Mouse (Mus musculus): ENCODE measurements around the gene Sec14l3. TPM values are rescaled to one million over a fixed set of nuclear protein-coding genes. Genes with fewer than 3 reads are reported as not detected.
"Not testable (repeated sequence)": the region's sequence is repeated elsewhere in the genome, so short reads cannot be mapped to it uniquely, and the experiment has no call there.

Gene Sec14l3
- 2.1 and 4.8 TPM in 2 replicates for polyA plus RNA-seq (2015; fragmentation: Nextera tagmentation; extraction: Ambion mirVana)

GRCm38 (mm10) chr11:4064627-4065122 is at the start of gene Sec14l3:
TSS of gene Sec14l3 (plus strand) at chr11:4064841.
- no peaks in the 10 kb centered on the region for H3K27me3 ChIP-seq (ENCODE audit: control insufficient read depth, insufficient read depth, low read length)

GRCm38 (mm10) chr11:4015796-4016195 is 48.8 kb upstream of the Sec14l3 start:
- not testable (repeated sequence) for H3K27ac ChIP-seq (ENCODE audit: low read length); ATAC-seq (replicated peaks; ENCODE audit: extremely low read depth, insufficient read depth, low FRiP score); H3K9ac ChIP-seq (ENCODE audit: low read length); H3K27me3 ChIP-seq (ENCODE audit: control insufficient read depth, insufficient read depth, low read length); H3K4me1 ChIP-seq (ENCODE audit: control insufficient read depth, insufficient read depth, low read length); H3K4me2 ChIP-seq (ENCODE audit: low read depth, low read length); H3K9me3 ChIP-seq (replicated peaks; ENCODE audit: control insufficient read depth, low read length); H3K4me3 ChIP-seq (ENCODE audit: low read length); H3K36me3 ChIP-seq (ENCODE audit: control insufficient read depth, insufficient read depth)
- 85% methylated on average over 14 of the region's 14 CpGs for WGBS

More at GRCm38 (mm10) chr11:4064627-4065122, at the start of gene Sec14l3:
- Histone ChIP-seq H3K9ac (ENCODE audit: low read length) (no peak within 1 kb of the TSS), H3K4me2 (ENCODE audit: low read depth, low read length) (no peak within 1 kb of the TSS), H3K4me3 (ENCODE audit: low read length) (no peak within 1 kb of the TSS), H3K9me3 (replicated peaks; ENCODE audit: control insufficient read depth, low read length) (no peaks in the 10 kb centered on the region), H3K4me1 (ENCODE audit: control insufficient read depth, insufficient read depth, low read length) (no peaks in the 10 kb centered on the region), H3K27ac (ENCODE audit: low read length) (no peak within 1 kb of the TSS), H3K36me3 (ENCODE audit: control insufficient read depth, insufficient read depth) (no peaks in the 10 kb centered on the region)
- no peak for ATAC-seq (replicated peaks; ENCODE audit: extremely low read depth, insufficient read depth, low FRiP score)
- WGBS, result 45% methylated on average over 5 of the region's 5 CpGs

DNA sequence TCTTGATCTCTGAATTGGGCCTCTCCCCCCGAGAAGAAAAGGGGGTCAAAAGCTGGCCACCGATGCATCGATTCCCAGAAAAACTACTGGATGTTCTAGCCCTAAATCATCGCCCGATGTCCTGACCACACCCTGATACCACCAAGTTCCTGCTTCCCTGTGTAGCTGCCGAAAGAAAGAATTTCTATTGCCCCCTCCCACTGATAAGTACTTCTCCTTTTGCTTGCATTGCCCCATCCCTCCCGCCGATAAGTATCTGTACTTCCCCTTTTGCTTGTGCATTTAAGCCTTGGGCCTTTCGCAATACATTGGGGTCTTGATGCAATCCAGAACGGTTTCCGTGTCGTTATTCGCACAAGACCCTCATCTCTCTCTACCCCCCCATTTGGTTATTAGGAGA is 42.5 kb upstream of the Sec14l3 start:
- H3K9me3 ChIP-seq (replicated peaks; ENCODE audit: control insufficient read depth, low read length); H3K27ac ChIP-seq (ENCODE audit: low read length); H3K9ac ChIP-seq (ENCODE audit: low read length); H3K36me3 ChIP-seq (ENCODE audit: control insufficient read depth, insufficient read depth); H3K4me2 ChIP-seq (ENCODE audit: low read depth, low read length); H3K4me3 ChIP-seq (ENCODE audit: low read length); ATAC-seq (replicated peaks; ENCODE audit: extremely low read depth, insufficient read depth, low FRiP score); H3K4me1 ChIP-seq (ENCODE audit: control insufficient read depth, insufficient read depth, low read length); H3K27me3 ChIP-seq (ENCODE audit: control insufficient read depth, insufficient read depth, low read length): not testable (repeated sequence)
- WGBS, result 82% methylated on average over 13 of the region's 13 CpGs

DNA sequence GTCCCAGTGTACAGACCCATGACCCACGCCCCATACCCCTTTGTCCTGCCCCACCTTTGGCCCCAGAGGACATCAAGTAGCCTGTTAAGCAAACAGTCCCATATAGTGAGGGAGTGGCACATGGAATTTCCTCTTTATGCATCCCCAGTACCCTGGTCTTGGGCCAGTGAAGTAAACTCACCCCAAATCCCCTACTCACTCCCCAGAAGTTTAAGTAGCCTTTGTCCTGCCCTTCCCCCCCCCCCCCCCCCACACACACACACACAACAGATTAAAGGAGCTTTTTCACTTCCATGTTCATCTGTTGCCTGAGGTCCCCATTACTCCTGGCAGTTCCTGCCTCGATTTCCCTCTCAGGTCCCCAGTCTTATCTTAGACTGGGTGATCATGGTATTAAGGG is 41.3 kb upstream of the Sec14l3 start:
- no peak for ATAC-seq (replicated peaks; ENCODE audit: extremely low read depth, insufficient read depth, low FRiP score)
- Histone ChIP-seq H3K27ac (ENCODE audit: low read length) (no peak overlapping the region), H3K4me3 (ENCODE audit: low read length) (no peak overlapping the region), H3K9me3 (replicated peaks; ENCODE audit: control insufficient read depth, low read length) (no peaks in the 10 kb centered on the region), H3K36me3 (ENCODE audit: control insufficient read depth, insufficient read depth) (no peaks in the 10 kb centered on the region), H3K27me3 (ENCODE audit: control insufficient read depth, insufficient read depth, low read length) (no peaks in the 10 kb centered on the region), H3K9ac (ENCODE audit: low read length) (no peak overlapping the region), H3K4me2 (ENCODE audit: low read depth, low read length) (no peak overlapping the region), H3K4me1 (ENCODE audit: control insufficient read depth, insufficient read depth, low read length) (no peaks in the 10 kb centered on the region)
- 59% methylated on average over 2 of the region's 2 CpGs for WGBS

- H3K4me2 ChIP-seq (ENCODE audit: low read depth, low read length), result no peak overlapping the region
- H3K27me3 ChIP-seq (ENCODE audit: control insufficient read depth, insufficient read depth, low read length), result peaks cover 4% of the 10 kb centered on the region; the same call in 1 of the 2 replicates
- 0 out of 2 replicates have a peak, but pooled peaks cover 3% of the 10 kb centered on the region for H3K9me3 ChIP-seq (replicated peaks; ENCODE audit: control insufficient read depth, low read length)
- H3K4me1 ChIP-seq (ENCODE audit: control insufficient read depth, insufficient read depth, low read length), result no peaks in the 10 kb centered on the region
- no peak overlapping the region for H3K4me3 ChIP-seq (ENCODE audit: low read length)
- WGBS, result 66% methylated on average over 8 of the region's 8 CpGs
- H3K27ac ChIP-seq (ENCODE audit: low read length), result no peak overlapping the region
- no peak overlapping the region for H3K9ac ChIP-seq (ENCODE audit: low read length)
- no peak for ATAC-seq (replicated peaks; ENCODE audit: extremely low read depth, insufficient read depth, low FRiP score)
- H3K36me3 ChIP-seq (ENCODE audit: control insufficient read depth, insufficient read depth), result no peaks in the 10 kb centered on the region
Observed at GRCm38 (mm10) chr11:4027066-4027465, 37.6 kb upstream of the Sec14l3 start.

GRCm38 (mm10) chr11:4027561-4028334 is 36.9 kb upstream of the Sec14l3 start:
- no peak overlapping the region for H3K4me2 ChIP-seq (ENCODE audit: low read depth, low read length)
- H3K9me3 ChIP-seq (replicated peaks; ENCODE audit: control insufficient read depth, low read length), result 0 out of 2 replicates have a peak, but pooled peaks cover 3% of the 10 kb centered on the region
- no peak overlapping the region for H3K27ac ChIP-seq (ENCODE audit: low read length)
- 65% methylated on average over 9 of the region's 9 CpGs for WGBS
- peaks cover 4% of the 10 kb centered on the region; the same call in 1 of the 2 replicates for H3K27me3 ChIP-seq (ENCODE audit: control insufficient read depth, insufficient read depth, low read length)
- H3K36me3 ChIP-seq (ENCODE audit: control insufficient read depth, insufficient read depth), result no peaks in the 10 kb centered on the region
- H3K4me3 ChIP-seq (ENCODE audit: low read length), result no peak overlapping the region
- no peak overlapping the region for H3K9ac ChIP-seq (ENCODE audit: low read length)
- no peaks in the 10 kb centered on the region for H3K4me1 ChIP-seq (ENCODE audit: control insufficient read depth, insufficient read depth, low read length)
- ATAC-seq (replicated peaks; ENCODE audit: extremely low read depth, insufficient read depth, low FRiP score), result no peak

DNA sequence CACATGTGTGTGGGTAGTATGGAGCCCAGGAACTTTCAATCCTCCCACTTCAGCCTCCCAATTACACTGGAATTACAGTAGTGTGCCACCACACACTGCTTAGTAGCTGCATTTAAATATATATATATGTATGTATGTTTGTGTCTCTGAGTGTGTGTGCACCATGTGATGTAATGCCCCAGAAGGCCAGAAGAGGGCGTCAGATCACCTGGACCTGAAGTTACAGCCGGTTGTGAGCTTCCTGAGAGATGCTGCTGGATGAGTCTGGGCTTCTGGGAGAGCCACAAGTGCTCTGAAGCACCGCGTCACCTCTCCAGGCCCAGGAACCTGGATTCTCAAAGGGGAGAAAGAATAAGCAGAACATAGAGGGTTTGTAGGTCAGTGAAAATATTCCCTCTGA is 35.3 kb upstream of the Sec14l3 start:
- WGBS, result 70% methylated on average over 4 of the region's 4 CpGs
- ATAC-seq (replicated peaks; ENCODE audit: extremely low read depth, insufficient read depth, low FRiP score), result no peak
- no peak overlapping the region for H3K27ac ChIP-seq (ENCODE audit: low read length)
- H3K4me3 ChIP-seq (ENCODE audit: low read length), result no peak overlapping the region
- no peak overlapping the region for H3K4me2 ChIP-seq (ENCODE audit: low read depth, low read length)
- H3K9ac ChIP-seq (ENCODE audit: low read length), result no peak overlapping the region
- no peaks in the 10 kb centered on the region for H3K4me1 ChIP-seq (ENCODE audit: control insufficient read depth, insufficient read depth, low read length)
- no peaks in the 10 kb centered on the region for H3K36me3 ChIP-seq (ENCODE audit: control insufficient read depth, insufficient read depth)
- peaks cover 4% of the 10 kb centered on the region; the same call in 1 of the 2 replicates for H3K27me3 ChIP-seq (ENCODE audit: control insufficient read depth, insufficient read depth, low read length)
- 0 out of 2 replicates have a peak, but pooled peaks cover 3% of the 10 kb centered on the region for H3K9me3 ChIP-seq (replicated peaks; ENCODE audit: control insufficient read depth, low read length)

- peaks cover 4% of the 10 kb centered on the region; the same call in 1 of the 2 replicates for H3K27me3 ChIP-seq (ENCODE audit: control insufficient read depth, insufficient read depth, low read length)
- no peak within 1 kb of the TSS for H3K4me2 ChIP-seq (ENCODE audit: low read depth, low read length)
- no peak within 1 kb of the TSS for H3K4me3 ChIP-seq (ENCODE audit: low read length)
- ATAC-seq (replicated peaks; ENCODE audit: extremely low read depth, insufficient read depth, low FRiP score), result no peak
- H3K9ac ChIP-seq (ENCODE audit: low read length), result no peak within 1 kb of the TSS
- H3K36me3 ChIP-seq (ENCODE audit: control insufficient read depth, insufficient read depth), result no peaks in the 10 kb centered on the region
- H3K27ac ChIP-seq (ENCODE audit: low read length), result no peak within 1 kb of the TSS
- no peaks in the 10 kb centered on the region for H3K4me1 ChIP-seq (ENCODE audit: control insufficient read depth, insufficient read depth, low read length)
- 0 out of 2 replicates have a peak, but pooled peaks cover 3% of the 10 kb centered on the region for H3K9me3 ChIP-seq (replicated peaks; ENCODE audit: control insufficient read depth, low read length)
- WGBS, result 29% methylated on average over 16 of the region's 16 CpGs
Observed at GRCm38 (mm10) chr11:4031126-4031941, 33.3 kb upstream of the Sec14l3 start, which contains the start of gene Sec14l4. TSS of gene Sec14l4 (plus strand) at chr11:4031462.
